Mouse (Mus musculus): Measurements from ENCODE around the gene Crybb2. TPM values are rescaled to one million over a fixed set of nuclear protein-coding genes. Genes with fewer than 3 reads are reported as not detected.

Gene Crybb2
- total and polyA plus RNA-seq, 2 experiments from 2014 or later: not detected

- Histone ChIP-seq H3K27ac (ENCODE audit: low read depth, low read length) (no peak overlapping the region), H3K4me3 (ENCODE audit: low read depth, low read length) (no peak overlapping the region), H3K27me3 (ENCODE audit: insufficient read depth, low read length) (no peaks in the 10 kb centered on the region), H3K4me1 (ENCODE audit: insufficient read depth, low read length) (peaks cover 6% of the 10 kb centered on the region; the same call in 1 of the 2 replicates), H3K9ac (replicated peaks; ENCODE audit: low read length, poor library complexity, severe bottlenecking) (no peak overlapping the region), H3K9me3 (ENCODE audit: low read length) (no peaks in the 10 kb centered on the region), H3K36me3 (ENCODE audit: insufficient read depth, low read length) (peaks cover 17% of the 10 kb centered on the region; the same call in 1 of the 2 replicates), H3K4me2 (ENCODE audit: low read depth, low read length, poor library complexity, severe bottlenecking) (no peak overlapping the region)
- DNase-seq (ENCODE audit: low spot score): peak; percentile 92
- TF ChIP-seq CTCF (IDR thresholded peaks at IDR 0.05): peak; percentile 100
- WGBS: 33% methylated on average over 1 of the region's 1 CpGs
- no peak for ATAC-seq (ENCODE audit: low FRiP score)
Measured at GRCm38 (mm10) chr5:113099546-113099945, 29.6 kb upstream of the Crybb2 start.

DNA sequence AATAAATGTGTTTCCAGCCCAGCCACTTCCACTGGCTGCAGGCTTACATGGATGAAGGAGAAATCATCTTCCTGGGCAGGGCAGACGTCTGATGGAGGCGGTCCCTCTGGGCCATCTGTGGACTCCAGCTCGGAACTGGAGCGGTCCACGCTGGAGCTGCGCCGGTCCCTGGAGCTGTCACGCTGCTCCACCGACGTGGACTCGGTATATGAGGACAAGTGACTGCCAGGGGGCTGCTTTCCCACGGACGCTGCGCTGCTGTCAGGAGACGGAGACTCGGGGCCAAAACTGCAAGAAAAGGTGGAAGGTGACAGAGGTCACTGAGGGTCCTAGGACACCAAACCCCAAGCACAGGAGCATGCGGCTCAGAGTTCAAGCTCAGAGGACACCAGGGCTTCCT, 27.6 kb upstream of the Crybb2 start:
- Histone ChIP-seq H3K4me2 (ENCODE audit: low read depth, low read length, poor library complexity, severe bottlenecking) (no peak overlapping the region), H3K27me3 (ENCODE audit: insufficient read depth, low read length) (no peaks in the 10 kb centered on the region), H3K4me1 (ENCODE audit: insufficient read depth, low read length) (peaks cover 4% of the 10 kb centered on the region; the same call in 1 of the 2 replicates), H3K9ac (replicated peaks; ENCODE audit: low read length, poor library complexity, severe bottlenecking) (no peak overlapping the region), H3K4me3 (ENCODE audit: low read depth, low read length) (no peak overlapping the region), H3K36me3 (ENCODE audit: insufficient read depth, low read length) (peaks cover 21% of the 10 kb centered on the region), H3K27ac (ENCODE audit: low read depth, low read length) (no peak overlapping the region), H3K9me3 (ENCODE audit: low read length) (no peaks in the 10 kb centered on the region)
- TF ChIP-seq CTCF (IDR thresholded peaks at IDR 0.05): no peak
- DNase-seq (ENCODE audit: low spot score): no peak
- no peak for ATAC-seq (ENCODE audit: low FRiP score)
- 90% methylated on average over 17 of the region's 17 CpGs for WGBS

DNA sequence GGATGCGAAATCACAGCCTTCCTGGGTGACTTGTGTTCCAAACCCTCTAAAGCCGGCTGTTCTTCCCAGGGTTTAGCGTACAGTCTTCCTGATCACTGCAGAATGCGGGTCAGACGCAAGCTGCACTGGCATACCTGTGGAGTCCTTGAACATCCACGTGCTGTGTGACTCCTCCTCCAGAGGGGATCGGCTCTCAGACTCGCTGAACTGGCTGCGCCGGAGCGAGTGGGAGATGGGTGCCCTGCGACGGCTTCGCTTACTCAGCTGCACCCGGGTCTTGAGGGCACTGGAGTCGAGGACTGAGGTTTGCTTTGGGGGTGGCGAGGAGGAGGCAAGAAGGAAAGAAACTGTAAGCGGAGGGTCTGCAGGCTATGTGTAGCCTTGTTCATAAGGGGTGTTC, 25.5 kb upstream of the Crybb2 start:
- no peak for TF ChIP-seq CTCF (IDR thresholded peaks at IDR 0.05)
- DNase-seq (ENCODE audit: low spot score) (no peak), ATAC-seq (ENCODE audit: low FRiP score) (no peak)
- H3K9ac ChIP-seq (replicated peaks; ENCODE audit: low read length, poor library complexity, severe bottlenecking): no peak overlapping the region
- no peak overlapping the region for H3K4me3 ChIP-seq (ENCODE audit: low read depth, low read length)
- H3K4me1 ChIP-seq (ENCODE audit: insufficient read depth, low read length): no peaks in the 10 kb centered on the region
- no peaks in the 10 kb centered on the region for H3K9me3 ChIP-seq (ENCODE audit: low read length)
- H3K4me2 ChIP-seq (ENCODE audit: low read depth, low read length, poor library complexity, severe bottlenecking): no peak overlapping the region
- no peak overlapping the region for H3K27ac ChIP-seq (ENCODE audit: low read depth, low read length)
- 96% methylated on average over 18 of the region's 18 CpGs for WGBS
- H3K36me3 ChIP-seq (ENCODE audit: insufficient read depth, low read length): peaks cover 27% of the 10 kb centered on the region
- H3K27me3 ChIP-seq (ENCODE audit: insufficient read depth, low read length): no peaks in the 10 kb centered on the region

DNA sequence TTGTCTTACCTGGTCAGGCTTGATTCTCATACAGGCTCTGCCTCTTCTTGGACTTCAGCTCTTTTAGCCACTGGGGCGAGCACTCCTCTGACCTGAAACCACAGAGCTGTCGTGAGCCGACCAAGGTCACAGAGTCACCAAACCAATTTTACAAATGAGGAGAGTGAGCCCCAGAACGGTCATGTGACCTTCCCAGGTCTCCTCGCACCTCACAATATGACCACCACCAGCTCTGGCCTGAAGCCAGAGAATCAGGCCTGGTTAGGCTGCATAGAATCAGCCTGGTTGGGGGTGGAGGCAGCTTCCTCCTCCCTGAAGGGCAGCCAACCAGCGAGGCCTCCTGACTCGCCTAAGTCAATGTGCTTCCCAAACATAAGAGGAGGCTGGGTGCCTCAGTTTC, 22.5 kb upstream of the Crybb2 start:
- ATAC-seq (ENCODE audit: low FRiP score): no peak
- H3K9ac ChIP-seq (replicated peaks; ENCODE audit: low read length, poor library complexity, severe bottlenecking): no peak overlapping the region

DNA sequence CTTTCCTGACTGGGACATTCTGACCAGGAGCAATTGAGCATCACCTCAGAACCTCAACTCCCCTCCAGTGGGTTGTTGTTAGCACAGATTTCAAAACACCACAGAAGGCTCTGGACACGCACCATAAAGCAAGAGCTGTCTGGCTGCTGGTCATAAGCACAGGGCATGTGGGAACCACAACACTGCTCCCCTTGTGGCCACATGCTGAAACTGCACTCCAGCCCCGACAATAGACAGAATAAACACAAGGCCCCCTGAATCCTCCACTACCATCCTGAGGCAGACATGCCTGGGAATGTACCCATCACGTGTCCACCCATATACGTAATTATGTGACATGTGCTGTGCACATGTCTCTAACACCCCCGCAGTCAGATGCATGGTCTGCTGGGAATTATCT, 21.2 kb upstream of the Crybb2 start:
- Histone ChIP-seq H3K4me2 (ENCODE audit: low read depth, low read length, poor library complexity, severe bottlenecking) (no peak overlapping the region), H3K36me3 (ENCODE audit: insufficient read depth, low read length) (peaks cover 25% of the 10 kb centered on the region), H3K4me3 (ENCODE audit: low read depth, low read length) (no peak overlapping the region), H3K27me3 (ENCODE audit: insufficient read depth, low read length) (no peaks in the 10 kb centered on the region), H3K4me1 (ENCODE audit: insufficient read depth, low read length) (no peaks in the 10 kb centered on the region; the same call in 1 of the 2 replicates), H3K9me3 (ENCODE audit: low read length) (no peaks in the 10 kb centered on the region), H3K9ac (replicated peaks; ENCODE audit: low read length, poor library complexity, severe bottlenecking) (no peak overlapping the region), H3K27ac (ENCODE audit: low read depth, low read length) (no peak overlapping the region)
- no peak; the same call in 1 of the 2 replicates for ATAC-seq (ENCODE audit: low FRiP score)
- WGBS: 59% methylated on average over 5 of the region's 5 CpGs
- peak; percentile 78 for DNase-seq (ENCODE audit: low spot score)
- peak; percentile 85 for TF ChIP-seq CTCF (IDR thresholded peaks at IDR 0.05)

More for the DNA sequence above, 22.5 kb upstream of the Crybb2 start:
- no peak for DNase-seq (ENCODE audit: low spot score)
- no peaks in the 10 kb centered on the region for H3K27me3 ChIP-seq (ENCODE audit: insufficient read depth, low read length)
- no peak overlapping the region for H3K27ac ChIP-seq (ENCODE audit: low read depth, low read length)
- 82% methylated on average over 7 of the region's 7 CpGs for WGBS
- no peaks in the 10 kb centered on the region for H3K9me3 ChIP-seq (ENCODE audit: low read length)
- no peaks in the 10 kb centered on the region for H3K4me1 ChIP-seq (ENCODE audit: insufficient read depth, low read length)
- H3K4me2 ChIP-seq (ENCODE audit: low read depth, low read length, poor library complexity, severe bottlenecking): no peak overlapping the region
- H3K36me3 ChIP-seq (ENCODE audit: insufficient read depth, low read length): peaks cover 32% of the 10 kb centered on the region
- no peak for TF ChIP-seq CTCF (IDR thresholded peaks at IDR 0.05)
- no peak overlapping the region for H3K4me3 ChIP-seq (ENCODE audit: low read depth, low read length)

DNA sequence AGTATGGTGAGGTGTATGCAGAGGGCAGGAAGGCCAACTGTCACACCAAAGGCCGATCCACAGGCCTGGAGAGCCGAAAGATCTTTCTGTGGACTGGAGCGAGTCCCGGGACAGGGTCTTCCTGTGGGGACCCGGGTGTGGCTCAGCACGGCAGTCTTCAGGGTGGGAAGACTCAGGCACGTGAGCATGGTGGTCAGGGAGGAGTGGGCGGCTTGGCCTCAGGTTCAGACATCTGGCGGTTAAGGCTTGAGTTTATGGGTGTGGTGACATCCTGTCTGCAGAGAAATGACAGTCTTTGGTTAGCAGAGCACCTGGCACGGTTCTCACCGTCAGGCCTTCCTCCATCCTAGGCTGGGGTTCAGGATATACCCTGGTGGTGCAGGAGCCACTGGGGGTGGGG, 20.8 kb upstream of the Crybb2 start:
- Histone ChIP-seq H3K9ac (replicated peaks; ENCODE audit: low read length, poor library complexity, severe bottlenecking) (no peak overlapping the region), H3K27ac (ENCODE audit: low read depth, low read length) (no peak overlapping the region), H3K4me2 (ENCODE audit: low read depth, low read length, poor library complexity, severe bottlenecking) (no peak overlapping the region), H3K27me3 (ENCODE audit: insufficient read depth, low read length) (no peaks in the 10 kb centered on the region), H3K4me1 (ENCODE audit: insufficient read depth, low read length) (no peaks in the 10 kb centered on the region; the same call in 1 of the 2 replicates), H3K36me3 (ENCODE audit: insufficient read depth, low read length) (peaks cover 23% of the 10 kb centered on the region), H3K4me3 (ENCODE audit: low read depth, low read length) (no peak overlapping the region), H3K9me3 (ENCODE audit: low read length) (no peaks in the 10 kb centered on the region)
- WGBS: 94% methylated on average over 11 of the region's 11 CpGs
- TF ChIP-seq CTCF (IDR thresholded peaks at IDR 0.05): no peak
- DNase-seq (ENCODE audit: low spot score) (no peak), ATAC-seq (ENCODE audit: low FRiP score) (no peak)

Data from midbrain, postnatal 0 days (tissue).